Mouse (Mus musculus): Measurements from ENCODE around the gene Col4a2.

Gene Col4a2

GRCm38 (mm10) chr8:11411504-11412124 is 99.0 kb downstream of the Col4a2 start:
- DNase-seq (ENCODE audit: low read depth, low spot score): no peak

DNA sequence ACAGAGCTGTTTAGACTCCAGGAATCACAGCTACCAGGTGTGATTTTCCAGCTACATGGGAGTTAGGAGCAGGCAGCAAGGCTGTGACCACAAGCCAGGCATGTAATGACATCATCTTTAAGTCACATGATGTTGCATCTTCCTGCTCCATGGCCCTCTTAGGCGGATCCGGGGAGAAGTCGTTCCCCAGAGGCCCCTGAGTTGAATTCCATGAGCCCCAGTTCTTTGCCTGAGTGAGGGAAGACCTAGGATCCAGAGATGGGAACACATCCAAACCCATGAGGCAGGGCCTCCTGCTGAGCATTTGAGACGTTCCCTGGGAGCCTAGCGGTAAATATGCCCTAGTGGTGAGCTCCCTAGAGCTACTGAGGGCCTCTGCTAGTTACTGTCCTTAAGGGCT is 99.8 kb downstream of the Col4a2 start:
- no peak for DNase-seq (ENCODE audit: low read depth, low spot score)

DNA sequence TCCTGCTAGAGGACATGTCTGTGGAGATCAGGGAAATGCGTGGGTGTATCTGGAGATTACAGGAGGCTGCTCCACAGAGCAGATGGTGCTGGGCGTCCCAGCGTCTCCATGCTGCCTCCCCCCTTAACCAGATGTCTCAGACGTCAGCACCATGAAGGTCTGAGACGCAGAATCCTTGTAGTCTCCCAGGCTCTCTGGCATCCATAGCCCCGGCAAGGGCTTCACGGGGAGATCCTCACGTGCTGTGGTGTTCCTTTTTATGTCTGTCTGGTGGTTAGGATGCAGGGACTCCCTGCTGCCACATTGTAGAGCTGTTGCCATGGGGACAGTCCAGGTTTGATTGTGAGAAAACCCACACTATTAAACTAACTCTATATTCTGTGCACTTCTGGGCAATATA is 101.7 kb downstream of the Col4a2 start:
- no peak for DNase-seq (ENCODE audit: low read depth, low spot score)

- DNase-seq (ENCODE audit: low read depth, low spot score): no peak
These were observed 102.5 kb downstream of the Col4a2 start for GRCm38 (mm10) chr8:11415089-11415488.

- DNase-seq (ENCODE audit: low read depth, low spot score): no peak
These were observed 105.2 kb downstream of the Col4a2 start for GRCm38 (mm10) chr8:11417762-11418161.

GRCm38 (mm10) chr8:11419232-11419631 is 106.6 kb downstream of the Col4a2 start:
- no peak for DNase-seq (ENCODE audit: low read depth, low spot score)

DNA sequence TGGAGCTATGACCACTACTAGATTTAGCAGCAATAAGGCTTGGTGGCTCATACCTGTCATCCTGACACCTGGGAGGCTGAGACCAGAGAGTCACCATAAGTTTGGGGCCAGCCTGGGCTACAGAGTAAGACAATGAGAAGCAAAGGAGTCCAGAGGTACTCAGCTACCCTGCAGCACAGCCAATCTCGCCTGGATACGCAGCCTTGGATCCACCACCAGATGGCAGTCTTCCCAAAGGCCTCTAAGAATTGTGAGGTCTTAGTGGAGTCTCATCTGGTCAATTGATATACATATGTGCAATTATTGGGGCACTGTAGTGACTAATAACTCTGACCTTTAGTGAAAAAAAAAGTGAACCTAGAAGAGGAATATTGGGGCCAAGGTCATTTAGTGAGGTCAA is 107.0 kb downstream of the Col4a2 start:
- peak; percentile 68 for DNase-seq (ENCODE audit: low read depth, low spot score)

- peak; percentile 70 for DNase-seq (ENCODE audit: low read depth, low spot score)
These were observed 108.5 kb downstream of the Col4a2 start for GRCm38 (mm10) chr8:11421105-11421504.

DNA sequence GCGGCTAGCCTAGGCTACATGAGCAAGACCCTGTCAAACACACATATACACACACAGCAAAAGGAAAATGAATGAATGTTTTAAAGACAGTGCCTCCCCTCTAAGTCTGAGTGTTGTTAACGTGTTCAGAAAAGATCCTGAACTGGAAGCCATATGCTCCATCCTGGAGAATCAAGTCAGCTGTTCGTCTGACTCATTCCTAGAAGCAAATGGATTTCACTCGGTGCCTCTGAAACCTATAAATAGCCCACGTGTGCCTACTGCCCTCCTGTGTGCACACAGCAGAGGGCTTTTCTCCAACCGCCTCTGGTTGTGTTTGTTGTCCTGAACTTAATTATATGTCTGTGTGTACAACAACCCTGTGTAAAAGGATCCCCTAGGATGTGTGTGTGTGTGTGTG is 109.4 kb downstream of the Col4a2 start:
- no peak for DNase-seq (ENCODE audit: low read depth, low spot score)

- peak; percentile 18 for DNase-seq (ENCODE audit: low read depth, low spot score)
These were observed 110.5 kb downstream of the Col4a2 start for GRCm38 (mm10) chr8:11423091-11423490.

GRCm38 (mm10) chr8:11430688-11431087 is 118.1 kb downstream of the Col4a2 start:
- DNase-seq (ENCODE audit: low read depth, low spot score): peak; percentile 81

- DNase-seq (ENCODE audit: low read depth, low spot score): peak; percentile 34
These were observed 125.3 kb downstream of the Col4a2 start for GRCm38 (mm10) chr8:11437862-11438261.

- no peak for DNase-seq (ENCODE audit: low read depth, low spot score)
These were observed 128.7 kb downstream of the Col4a2 start for GRCm38 (mm10) chr8:11441291-11441690.

DNA sequence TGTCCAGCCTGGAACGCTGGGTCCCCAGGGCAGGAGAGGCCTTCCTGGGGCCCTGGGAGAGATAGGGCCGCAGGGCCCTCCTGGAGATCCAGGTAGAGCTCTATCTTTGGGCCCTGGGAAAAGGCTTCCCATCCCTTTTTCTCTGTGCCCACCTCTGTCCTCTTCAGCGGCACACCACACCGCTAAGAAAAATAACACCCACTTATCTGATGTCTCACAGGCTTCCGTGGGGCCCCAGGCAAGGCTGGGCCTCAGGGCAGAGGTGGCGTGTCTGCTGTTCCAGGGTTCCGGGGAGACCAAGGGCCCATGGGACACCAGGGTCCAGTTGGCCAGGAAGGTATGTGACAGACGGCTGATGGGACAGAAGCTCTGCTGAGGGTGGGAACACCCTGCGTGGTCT is 131.0 kb downstream of the Col4a2 start:
- DNase-seq (ENCODE audit: low read depth, low spot score): no peak

DNA sequence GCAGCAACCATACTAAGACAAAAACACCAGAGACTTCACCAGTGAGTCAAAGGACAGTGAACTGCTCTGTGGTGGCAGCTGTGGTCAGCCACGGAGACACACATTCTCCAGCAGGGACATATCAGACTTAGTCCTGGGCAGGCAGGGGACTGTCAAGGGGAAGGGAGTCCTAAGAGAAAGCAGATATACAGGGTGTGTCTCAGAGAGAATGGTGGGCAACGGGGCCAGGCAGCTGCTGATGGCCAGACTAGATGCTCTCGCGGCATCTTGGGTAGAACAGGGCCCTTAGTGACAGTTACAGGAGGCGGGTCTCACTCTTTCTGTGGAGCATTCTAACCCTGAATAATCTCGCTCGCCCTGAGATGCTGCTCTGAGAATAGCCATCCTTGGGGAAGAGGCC is 131.6 kb downstream of the Col4a2 start:
- DNase-seq (ENCODE audit: low read depth, low spot score): no peak

- no peak for DNase-seq (ENCODE audit: low read depth, low spot score)
These were observed 133.2 kb downstream of the Col4a2 start for GRCm38 (mm10) chr8:11445790-11446189.

GRCm38 (mm10) chr8:11447910-11448570 is 135.4 kb downstream of the Col4a2 start:
- no peak for DNase-seq (ENCODE audit: low read depth, low spot score)

DNA sequence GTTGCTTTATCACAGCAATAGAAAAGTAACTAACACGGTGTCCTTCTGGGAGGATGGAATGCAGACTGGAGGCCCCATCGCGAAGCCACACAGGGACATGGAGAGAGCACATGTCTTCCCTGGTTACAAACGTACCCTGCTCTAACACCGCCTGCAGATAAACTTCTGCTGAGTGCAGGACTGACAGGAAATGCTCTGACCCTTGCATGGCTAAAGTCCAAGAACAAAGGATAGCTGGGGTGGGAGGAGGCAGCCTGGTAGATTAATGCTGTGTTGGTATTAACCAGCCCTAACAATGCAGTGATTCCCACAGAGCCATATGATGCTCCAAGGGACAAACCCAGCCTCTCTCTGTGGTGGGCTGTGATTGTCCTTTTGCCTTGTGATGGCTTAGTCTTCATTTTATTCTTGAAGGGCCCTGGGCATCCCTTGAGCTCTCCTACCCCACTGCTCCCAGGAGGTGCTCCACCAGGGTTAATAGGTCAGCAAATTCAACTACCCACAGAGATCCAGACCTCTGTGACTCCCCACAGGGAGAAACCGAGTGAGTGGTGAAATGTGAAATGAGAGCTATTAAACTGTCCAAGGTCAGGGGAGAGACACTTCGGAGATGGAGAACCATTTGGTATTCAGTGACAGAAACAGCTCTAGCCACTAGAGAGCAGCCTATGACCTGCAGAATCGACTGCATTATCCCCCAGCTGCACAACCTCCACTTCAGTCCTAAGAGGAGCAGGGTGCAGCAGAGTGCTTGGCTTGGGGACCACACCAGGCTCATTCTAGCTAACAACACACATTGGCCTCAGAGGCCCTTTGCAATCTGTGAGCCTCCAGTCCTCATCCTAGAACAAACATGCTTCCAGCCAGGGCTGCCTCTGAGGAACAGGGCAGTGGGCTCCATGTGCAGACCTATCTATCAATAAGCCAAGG is 137.8 kb downstream of the Col4a2 start:
- DNase-seq (ENCODE audit: low read depth, low spot score): peak; percentile 13

- no peak for DNase-seq (ENCODE audit: low read depth, low spot score)
These were observed 139.5 kb downstream of the Col4a2 start for GRCm38 (mm10) chr8:11452152-11452551.

DNA sequence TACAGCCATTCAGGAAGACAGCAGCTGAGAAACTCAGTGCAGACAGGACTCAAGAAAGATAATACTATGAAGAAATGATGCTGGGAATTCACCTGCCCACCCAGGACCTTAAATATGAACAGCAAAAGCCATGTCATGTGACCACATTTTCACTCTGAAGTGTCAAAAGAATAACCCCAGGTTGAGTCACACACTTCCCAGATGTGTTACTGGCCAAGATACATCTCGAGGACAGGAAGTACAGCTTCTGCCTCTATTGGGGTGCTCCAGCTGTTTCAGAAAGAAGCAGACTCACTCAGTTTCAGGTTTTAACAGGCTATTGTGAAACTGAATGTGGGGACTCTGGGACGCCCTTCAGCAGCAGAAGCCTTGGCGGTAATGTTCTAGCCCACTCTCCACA is 140.0 kb downstream of the Col4a2 start:
- no peak for DNase-seq (ENCODE audit: low read depth, low spot score)

GRCm38 (mm10) chr8:11452974-11453373 is 140.4 kb downstream of the Col4a2 start:
- no peak for DNase-seq (ENCODE audit: low read depth, low spot score)

- no peak for DNase-seq (ENCODE audit: low read depth, low spot score)
These were observed 141.6 kb downstream of the Col4a2 start for GRCm38 (mm10) chr8:11454228-11454627.
